Mouse (Mus musculus) c-Kit-positive CD71-positive TER-119-positive erythroid progenitor cells, embryonic 14.5 days (primary cell): ENCODE measurements around the gene Ecm2.

Experiments used
- DNase-seq: peaks from one replicate; pipeline ENCODE4 v3.0.0-alpha.2; 2013; ENCODE audit warnings: low spot score

The Ecm2 gene

GRCm38 (mm10) chr13:49504510-49504909, at the start of gene Ecm2:
Ecm2 (plus strand) TSS chr13:49504810.
- DNase-seq, result no peak

GRCm38 (mm10) chr13:49460276-49460675, 44.3 kb upstream of the Ecm2 start:
- no peak for DNase-seq

GRCm38 (mm10) chr13:49460692-49461414, 43.8 kb upstream of the Ecm2 start:
- DNase-seq, result no peak

- DNase-seq, result no peak
Measured at GRCm38 (mm10) chr13:49461458-49462132, 43.0 kb upstream of the Ecm2 start.

GRCm38 (mm10) chr13:49462921-49463320, 41.7 kb upstream of the Ecm2 start:
- DNase-seq, result no peak

- DNase-seq, result no peak
Measured at GRCm38 (mm10) chr13:49465875-49466274, 38.7 kb upstream of the Ecm2 start.

- DNase-seq, result no peak
Measured at GRCm38 (mm10) chr13:49466393-49467075, 38.1 kb upstream of the Ecm2 start.

- no peak for DNase-seq
Measured at GRCm38 (mm10) chr13:49467585-49467984, 37.0 kb upstream of the Ecm2 start.

DNA sequence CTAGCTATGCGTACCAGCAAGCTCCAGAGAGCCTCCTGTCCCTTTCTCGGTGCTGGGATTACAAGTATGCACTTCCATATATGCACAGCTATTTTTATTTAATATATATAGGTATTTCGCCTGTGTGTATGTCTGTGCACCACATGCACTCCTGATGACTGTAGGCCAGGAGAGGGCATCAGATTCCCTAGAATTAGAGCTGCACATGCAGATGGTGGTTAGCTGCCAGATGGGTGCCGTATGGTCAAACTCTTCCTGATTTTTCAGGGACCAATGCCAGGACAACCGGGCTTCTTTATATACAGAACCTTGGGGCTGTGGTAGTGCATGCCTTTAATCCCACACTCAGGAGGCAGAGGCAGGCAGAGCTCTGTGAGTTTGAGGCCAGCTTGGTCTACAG, 35.6 kb upstream of the Ecm2 start:
- no peak for DNase-seq

GRCm38 (mm10) chr13:49470319-49470718, 34.3 kb upstream of the Ecm2 start:
- DNase-seq, result no peak

DNA sequence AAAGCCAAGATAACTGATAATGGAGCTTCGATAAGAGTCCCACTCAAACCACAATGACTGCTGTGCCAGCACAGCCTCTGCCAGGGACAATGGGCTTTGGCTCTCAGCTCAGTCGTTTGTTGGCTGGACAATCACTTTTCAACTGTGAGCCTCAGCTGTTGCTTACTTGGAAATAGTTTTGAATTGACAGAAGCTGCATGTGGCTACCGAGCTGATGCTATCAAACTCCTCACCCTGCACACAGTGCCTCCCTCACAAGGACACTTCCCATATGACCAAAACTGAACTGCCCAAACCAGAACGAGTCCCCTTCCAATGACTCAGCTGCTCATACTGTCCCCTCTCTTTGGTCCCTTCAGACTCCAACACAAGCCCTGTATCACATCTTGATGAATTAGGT, 33.8 kb upstream of the Ecm2 start:
- DNase-seq, result no peak

GRCm38 (mm10) chr13:49471981-49472675, 32.5 kb upstream of the Ecm2 start:
- DNase-seq, result no peak

DNA sequence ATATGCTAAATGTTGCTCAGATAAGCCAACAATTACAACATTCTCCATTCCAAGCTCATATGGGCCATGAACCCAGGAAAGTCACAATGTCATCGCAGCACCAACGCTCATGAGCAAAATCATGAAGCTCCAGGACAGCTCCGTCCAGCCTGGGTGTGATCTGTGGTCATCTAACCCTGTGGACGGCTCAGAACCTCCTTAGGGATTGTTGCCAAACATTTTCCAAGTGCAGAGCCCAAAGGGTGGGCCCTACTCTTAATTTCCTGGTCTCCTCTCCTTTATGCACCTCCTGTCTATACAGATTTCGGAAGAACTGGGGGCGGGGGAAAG, 32.0 kb upstream of the Ecm2 start:
- DNase-seq, result no peak

DNA sequence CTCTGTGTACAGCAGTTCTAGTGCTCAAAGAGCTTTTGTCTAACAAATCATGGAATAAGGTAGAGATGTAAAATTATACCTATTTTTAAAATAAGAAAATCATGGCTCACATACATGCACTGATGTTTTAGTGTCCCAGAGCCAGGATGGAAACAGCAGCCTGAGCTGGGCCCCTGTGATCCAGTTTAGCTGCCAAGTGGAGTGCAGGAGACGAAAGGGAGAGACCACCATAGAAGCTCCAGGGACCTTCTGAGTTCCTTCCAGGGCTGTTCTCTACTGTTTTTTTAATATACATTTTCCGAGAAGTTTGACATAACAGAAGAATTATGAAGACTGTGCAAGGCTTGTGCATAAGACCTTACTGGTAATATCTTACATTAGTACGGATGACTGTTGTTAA, 26.7 kb upstream of the Ecm2 start:
- DNase-seq, result no peak

DNA sequence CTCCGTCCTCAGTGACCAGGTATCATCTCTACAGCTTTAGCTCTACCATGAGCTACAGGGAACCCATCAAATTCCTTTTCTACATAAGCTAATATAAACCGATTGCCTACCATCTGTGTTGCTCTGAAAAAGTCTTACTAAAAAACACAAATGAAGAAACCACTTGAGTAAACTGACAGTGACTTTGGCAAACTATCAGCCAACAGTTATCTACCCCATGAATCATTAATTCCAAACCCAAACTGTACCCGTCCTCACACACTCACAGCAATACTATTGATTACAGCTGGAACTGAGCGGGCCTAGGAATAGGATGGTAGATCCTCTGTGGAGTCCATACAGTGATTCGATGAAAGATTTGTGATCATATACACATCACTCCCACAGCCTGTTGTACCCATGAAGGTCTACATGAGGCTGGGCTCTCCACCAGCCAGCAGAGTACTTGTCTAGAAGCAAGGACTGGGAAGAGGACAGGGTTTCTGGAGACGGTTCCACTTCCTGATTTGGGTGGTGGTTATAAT, 25.7 kb upstream of the Ecm2 start:
- DNase-seq, result no peak

- no peak for DNase-seq
Measured at GRCm38 (mm10) chr13:49479399-49479798, 25.2 kb upstream of the Ecm2 start.

- DNase-seq, result no peak
Measured at GRCm38 (mm10) chr13:49480057-49480456, 24.6 kb upstream of the Ecm2 start.

GRCm38 (mm10) chr13:49480551-49480950, 24.1 kb upstream of the Ecm2 start:
- no peak for DNase-seq

- DNase-seq, result no peak
Measured at GRCm38 (mm10) chr13:49485388-49485787, 19.2 kb upstream of the Ecm2 start.

DNA sequence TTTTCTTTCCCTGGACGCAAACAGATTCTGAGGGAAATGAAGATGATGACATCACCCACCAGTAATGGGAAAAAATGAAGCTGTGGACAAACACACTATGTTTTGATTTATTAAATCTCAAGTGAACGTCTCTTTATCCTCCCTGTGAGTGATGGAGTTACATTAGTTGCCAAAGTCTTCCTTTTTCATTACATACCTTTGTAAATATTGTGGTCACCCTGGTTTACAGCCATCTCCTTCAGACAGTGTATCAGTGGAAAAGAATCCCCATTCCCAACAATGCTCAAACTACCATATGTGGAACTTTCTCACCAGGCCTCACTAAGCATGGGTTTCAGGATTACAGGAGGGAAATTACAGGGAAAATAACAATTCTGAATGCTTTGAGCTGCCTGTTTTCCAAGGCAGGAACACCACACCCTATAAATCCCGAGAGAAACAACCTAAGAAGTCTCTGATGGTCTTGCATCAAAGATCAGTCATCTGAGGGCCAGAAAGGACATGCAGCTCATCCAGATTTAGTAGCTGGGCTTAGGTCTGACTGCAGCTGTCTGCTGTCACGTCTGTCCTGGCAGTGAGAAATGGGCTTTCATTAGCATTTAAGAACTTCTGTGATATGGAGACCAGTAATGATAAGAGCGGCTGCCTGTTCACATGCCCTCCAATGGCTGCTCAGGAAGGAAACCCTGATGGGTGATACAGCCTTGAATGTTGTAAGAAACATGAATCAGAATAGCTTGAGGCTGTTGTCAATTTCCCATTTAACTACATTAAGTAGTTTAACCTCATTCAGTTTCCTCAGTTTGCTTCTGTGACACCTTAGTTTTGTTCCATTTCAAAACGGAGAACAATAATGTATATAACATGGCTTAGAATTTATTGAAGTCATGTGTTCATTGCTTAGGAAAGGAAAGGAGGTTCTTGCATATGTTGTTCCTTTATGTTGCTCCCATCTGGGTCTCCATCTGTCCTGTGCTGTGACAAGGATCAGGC, 11.9 kb upstream of the Ecm2 start, which contains the start of gene Tes3-ps:
Gene Tes3-ps, plus strand, starts transcription at position 943 of the 993 bp plus-strand sequence.
- no peak for DNase-seq

DNA sequence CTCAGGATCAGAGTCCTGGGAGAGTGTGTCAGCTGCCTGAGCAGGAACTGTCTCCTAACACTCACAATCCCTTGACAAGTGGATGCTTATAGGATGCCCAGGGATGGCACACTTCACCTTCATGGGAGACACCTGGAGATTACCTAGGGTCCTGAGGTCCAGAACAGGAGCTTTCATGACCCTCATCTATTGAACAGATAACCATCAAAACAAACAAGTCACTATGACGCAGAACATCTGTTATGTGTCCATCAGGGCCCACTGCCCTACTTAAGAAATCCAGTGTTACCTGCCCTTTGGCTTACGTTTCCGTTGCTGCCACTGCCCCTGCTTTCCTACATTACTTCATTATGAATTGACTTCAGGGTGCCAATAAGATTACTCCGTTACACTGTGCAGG, 1.2 kb downstream of the Ecm2 start:
- no peak for DNase-seq
